Mouse (Mus musculus): ENCODE measurements around the gene Arl5c. TPM values are rescaled to one million over a fixed set of nuclear protein-coding genes. Genes with fewer than 3 reads are reported as not detected.

Gene Arl5c
- polyA plus RNA-seq, 1 experiment = 1.1 TPM

DNA sequence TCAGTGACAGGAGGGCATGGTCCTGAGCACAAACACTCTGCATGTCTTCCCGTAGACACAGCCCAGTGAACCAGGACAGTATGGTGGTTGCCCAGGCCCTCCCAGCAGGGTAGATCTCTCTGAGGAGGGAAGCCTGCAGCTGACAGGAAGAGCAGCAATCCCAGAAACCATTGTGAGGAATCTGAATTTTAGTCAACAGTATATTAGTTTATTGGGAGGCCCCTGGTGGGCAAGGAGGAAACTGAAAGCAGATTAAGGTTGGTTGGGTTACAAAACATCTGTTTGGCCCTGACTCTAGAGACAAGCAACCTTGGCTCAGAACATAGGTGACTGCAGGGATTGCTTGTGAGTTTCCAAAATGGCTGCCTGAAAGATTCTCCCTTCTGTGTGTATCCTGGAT, 12.0 kb downstream of the Arl5c start:
- H3K27me3 ChIP-seq (ENCODE audit: control insufficient read depth, insufficient read depth, low read length) = peaks cover 12% of the 10 kb centered on the region
- H3K4me3 ChIP-seq (ENCODE audit: low read depth, low read length) = no peak overlapping the region
- 75% methylated on average over 1 of the region's 1 CpGs for WGBS
- no peak overlapping the region for H3K27ac ChIP-seq (ENCODE audit: insufficient read depth, low read depth, low read length)
- H3K36me3 ChIP-seq (ENCODE audit: control insufficient read depth, insufficient read depth, low read length) = no peaks in the 10 kb centered on the region
- TF ChIP-seq POLR2A (IDR thresholded peaks at IDR 0.05; ENCODE audit: low read depth, low read length) (no peak), CTCF (IDR thresholded peaks at IDR 0.05; ENCODE audit: extremely low read depth, insufficient read length, insufficient replicate concordance, low read depth, low read length) (no peak)
- H3K4me1 ChIP-seq (ENCODE audit: control insufficient read depth, insufficient read depth, insufficient read length, low read length) = 0 out of 2 replicates have a peak, but pooled peaks cover 3% of the 10 kb centered on the region

DNA sequence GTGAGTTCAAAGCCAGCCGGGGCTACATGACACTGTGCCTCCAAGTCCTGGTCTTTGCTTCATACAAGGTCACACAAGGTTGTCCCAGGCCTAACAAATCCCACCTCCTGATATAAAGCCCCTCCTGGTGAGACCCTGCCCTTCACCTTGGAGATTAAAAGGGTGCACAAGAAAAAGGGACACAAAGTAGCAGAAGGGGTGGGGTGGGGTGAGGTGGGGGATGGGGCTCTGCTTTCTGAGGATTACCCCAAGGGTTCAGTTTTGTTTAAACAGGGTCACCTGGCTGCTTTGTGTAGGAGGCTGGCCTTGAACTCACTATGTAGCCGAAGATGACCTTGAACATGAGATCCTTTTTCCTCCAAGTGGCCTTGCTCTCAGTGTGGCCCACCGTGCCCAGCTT, 12.5 kb downstream of the Arl5c start:
- no peak overlapping the region for H3K4me3 ChIP-seq (ENCODE audit: low read depth, low read length)
- 88% methylated on average over 3 of the region's 3 CpGs for WGBS
- peaks cover 12% of the 10 kb centered on the region for H3K27me3 ChIP-seq (ENCODE audit: control insufficient read depth, insufficient read depth, low read length)
- H3K27ac ChIP-seq (ENCODE audit: insufficient read depth, low read depth, low read length) = no peak overlapping the region
- TF ChIP-seq CTCF (IDR thresholded peaks at IDR 0.05; ENCODE audit: extremely low read depth, insufficient read length, insufficient replicate concordance, low read depth, low read length) (no peak), POLR2A (IDR thresholded peaks at IDR 0.05; ENCODE audit: low read depth, low read length) (no peak)
- H3K36me3 ChIP-seq (ENCODE audit: control insufficient read depth, insufficient read depth, low read length) = no peaks in the 10 kb centered on the region
- H3K4me1 ChIP-seq (ENCODE audit: control insufficient read depth, insufficient read depth, insufficient read length, low read length) = 0 out of 2 replicates have a peak, but pooled peaks cover 3% of the 10 kb centered on the region

DNA sequence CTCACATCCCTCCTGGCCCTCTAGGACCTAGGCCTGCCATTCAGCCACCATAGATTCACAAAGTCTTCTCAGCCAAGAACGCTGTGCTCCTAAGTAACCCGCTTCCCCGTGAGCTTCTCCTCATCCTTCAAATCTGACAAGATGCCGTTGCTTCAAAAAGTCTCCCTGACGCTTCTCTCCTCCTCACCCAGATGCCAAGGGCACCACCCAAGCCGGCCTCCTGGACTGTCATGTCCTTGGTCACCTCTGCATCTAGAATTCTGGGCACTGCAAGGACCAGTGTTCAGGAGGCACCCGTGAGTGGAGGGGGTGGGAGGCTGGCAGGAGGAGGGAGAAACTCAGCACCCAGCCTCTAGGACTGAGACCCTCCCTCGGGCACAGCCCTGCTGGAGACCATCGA, 13.3 kb downstream of the Arl5c start:
- TF ChIP-seq CTCF (IDR thresholded peaks at IDR 0.05; ENCODE audit: extremely low read depth, insufficient read length, insufficient replicate concordance, low read depth, low read length) = no peak
- TF ChIP-seq POLR2A (IDR thresholded peaks at IDR 0.05; ENCODE audit: low read depth, low read length) = no peak
- WGBS = 87% methylated on average over 9 of the region's 9 CpGs

DNA sequence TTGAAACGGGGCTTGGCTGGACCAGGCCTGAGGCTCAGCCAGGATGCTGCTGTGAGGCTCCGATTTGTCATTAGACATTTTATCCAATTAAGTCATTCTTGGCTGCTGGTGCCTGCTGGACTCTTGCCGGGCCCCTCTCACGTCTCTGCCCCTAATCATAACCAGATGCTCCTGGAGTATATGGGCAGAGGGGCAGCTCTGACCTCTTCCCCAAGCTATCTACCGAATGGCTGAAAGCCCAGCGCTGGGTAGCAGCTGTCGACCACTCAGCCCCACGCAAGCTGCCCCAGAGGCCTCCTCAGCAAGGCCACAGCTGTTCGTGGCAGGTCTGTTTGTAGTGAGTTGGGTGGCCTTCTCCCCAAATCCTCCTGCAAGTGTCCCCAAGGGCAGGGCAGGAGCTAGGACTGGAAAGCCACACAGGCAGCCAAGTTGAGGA, 15.4 kb downstream of the Arl5c start:
- H3K27ac ChIP-seq (ENCODE audit: insufficient read depth, low read depth, low read length) = no peak overlapping the region
- TF ChIP-seq CTCF (IDR thresholded peaks at IDR 0.05; ENCODE audit: extremely low read depth, insufficient read length, insufficient replicate concordance, low read depth, low read length) = no peak
- no peak for TF ChIP-seq POLR2A (IDR thresholded peaks at IDR 0.05; ENCODE audit: low read depth, low read length)
- H3K4me3 ChIP-seq (ENCODE audit: low read depth, low read length) = no peak overlapping the region
- H3K27me3 ChIP-seq (ENCODE audit: control insufficient read depth, insufficient read depth, low read length) = peaks cover under 1% of the 10 kb centered on the region; the same call in 1 of the 2 replicates
- 0 out of 2 replicates have a peak, but pooled peaks cover 3% of the 10 kb centered on the region for H3K4me1 ChIP-seq (ENCODE audit: control insufficient read depth, insufficient read depth, insufficient read length, low read length)
- 74% methylated on average over 9 of the region's 9 CpGs for WGBS
- H3K36me3 ChIP-seq (ENCODE audit: control insufficient read depth, insufficient read depth, low read length) = no peaks in the 10 kb centered on the region

More for the DNA sequence above, 13.3 kb downstream of the Arl5c start:
- H3K27me3 ChIP-seq (ENCODE audit: control insufficient read depth, insufficient read depth, low read length) = peaks cover 12% of the 10 kb centered on the region
- H3K4me1 ChIP-seq (ENCODE audit: control insufficient read depth, insufficient read depth, insufficient read length, low read length) = 0 out of 2 replicates have a peak, but pooled peaks cover 3% of the 10 kb centered on the region
- no peak overlapping the region for H3K4me3 ChIP-seq (ENCODE audit: low read depth, low read length)
- H3K27ac ChIP-seq (ENCODE audit: insufficient read depth, low read depth, low read length) = no peak overlapping the region
- H3K36me3 ChIP-seq (ENCODE audit: control insufficient read depth, insufficient read depth, low read length) = no peaks in the 10 kb centered on the region

DNA sequence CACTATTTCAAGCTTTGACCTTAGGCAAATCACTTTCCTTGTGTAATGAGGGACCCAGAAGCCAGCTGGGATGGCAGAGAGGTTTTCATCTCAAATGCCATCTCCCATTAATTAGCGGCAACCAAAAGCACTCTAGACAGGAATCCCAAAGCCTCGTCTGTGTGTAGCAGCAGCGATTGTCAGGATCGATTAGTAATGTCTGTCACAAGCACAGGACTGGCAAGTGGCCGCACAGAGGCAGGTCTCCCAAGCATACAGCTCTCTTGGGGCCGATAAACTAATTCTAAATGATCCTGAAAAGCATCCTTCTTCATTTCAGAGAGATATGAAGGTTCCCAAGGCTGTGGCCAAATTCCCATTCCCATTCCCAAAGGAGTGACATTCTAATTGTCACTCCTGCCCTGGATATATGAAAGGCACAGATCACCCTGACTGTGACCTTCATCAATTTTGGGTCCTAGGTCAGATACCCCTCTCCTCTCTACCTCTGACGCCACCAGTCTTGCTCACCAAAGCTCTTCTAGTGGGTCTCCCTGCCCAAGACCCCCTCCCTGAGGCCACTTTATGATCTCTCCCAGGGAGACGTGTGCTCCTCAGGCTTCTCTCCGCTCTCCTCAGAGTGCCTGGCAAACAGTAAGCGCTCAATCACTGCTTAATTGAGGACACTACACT, 16.0 kb downstream of the Arl5c start:
- TF ChIP-seq CTCF (IDR thresholded peaks at IDR 0.05; ENCODE audit: extremely low read depth, insufficient read length, insufficient replicate concordance, low read depth, low read length) = no peak
- no peak for TF ChIP-seq POLR2A (IDR thresholded peaks at IDR 0.05; ENCODE audit: low read depth, low read length)
- WGBS = 73% methylated on average over 10 of the region's 10 CpGs
- no peak overlapping the region for H3K4me3 ChIP-seq (ENCODE audit: low read depth, low read length)
- no peak overlapping the region for H3K27ac ChIP-seq (ENCODE audit: insufficient read depth, low read depth, low read length)
- no peaks in the 10 kb centered on the region for H3K36me3 ChIP-seq (ENCODE audit: control insufficient read depth, insufficient read depth, low read length)
- H3K27me3 ChIP-seq (ENCODE audit: control insufficient read depth, insufficient read depth, low read length) = no peaks in the 10 kb centered on the region
- H3K4me1 ChIP-seq (ENCODE audit: control insufficient read depth, insufficient read depth, insufficient read length, low read length) = 0 out of 2 replicates have a peak, but pooled peaks cover 3% of the 10 kb centered on the region

DNA sequence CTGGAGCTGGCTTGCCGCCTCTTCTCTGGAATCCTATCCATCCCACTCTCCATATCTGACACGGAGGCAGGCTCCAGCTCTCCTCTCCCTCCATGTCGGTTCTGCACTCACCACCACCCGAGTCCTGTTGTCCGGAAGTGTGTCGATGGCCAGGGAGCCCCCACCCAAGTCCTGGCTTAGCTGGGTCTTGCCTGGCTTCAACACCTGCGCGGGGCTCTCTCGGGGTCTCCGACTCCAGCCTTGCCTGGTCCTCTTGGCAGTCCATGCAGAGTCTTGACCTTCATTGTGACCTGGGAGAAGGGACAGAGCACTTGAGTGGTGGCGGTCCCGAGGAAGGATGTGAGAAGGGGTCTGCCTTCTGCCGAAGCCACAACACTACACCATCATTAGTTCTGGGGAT, 17.6 kb downstream of the Arl5c start:
- Histone ChIP-seq H3K27me3 (ENCODE audit: control insufficient read depth, insufficient read depth, low read length) (no peaks in the 10 kb centered on the region), H3K27ac (ENCODE audit: insufficient read depth, low read depth, low read length) (no peak overlapping the region), H3K4me1 (ENCODE audit: control insufficient read depth, insufficient read depth, insufficient read length, low read length) (0 out of 2 replicates have a peak, but pooled peaks cover 3% of the 10 kb centered on the region), H3K4me3 (ENCODE audit: low read depth, low read length) (no peak overlapping the region), H3K36me3 (ENCODE audit: control insufficient read depth, insufficient read depth, low read length) (no peaks in the 10 kb centered on the region)
- WGBS = 87% methylated on average over 13 of the region's 13 CpGs
- TF ChIP-seq POLR2A (IDR thresholded peaks at IDR 0.05; ENCODE audit: low read depth, low read length) = no peak

DNA sequence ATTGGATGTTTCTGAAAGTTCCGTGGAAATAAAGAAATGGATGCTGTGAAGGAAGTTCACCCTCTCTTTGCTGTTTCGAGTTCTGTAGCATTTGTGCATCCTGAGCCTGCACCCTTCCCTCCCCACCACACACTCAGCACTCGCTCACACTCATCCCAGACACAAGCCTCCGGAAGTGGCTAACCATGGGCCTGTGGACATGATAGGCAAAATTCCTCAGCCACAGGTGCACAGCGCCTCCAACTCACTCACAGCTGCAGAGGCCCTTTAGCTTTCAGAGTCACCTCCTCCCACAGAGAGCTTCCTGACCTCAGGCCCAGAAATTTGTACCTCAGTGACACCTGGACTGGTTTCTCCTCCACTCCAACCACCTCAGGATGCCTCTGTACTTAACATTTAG, 18.2 kb downstream of the Arl5c start:
- Histone ChIP-seq H3K4me1 (ENCODE audit: control insufficient read depth, insufficient read depth, insufficient read length, low read length) (0 out of 2 replicates have a peak, but pooled peaks cover 3% of the 10 kb centered on the region), H3K27ac (ENCODE audit: insufficient read depth, low read depth, low read length) (no peak overlapping the region), H3K36me3 (ENCODE audit: control insufficient read depth, insufficient read depth, low read length) (no peaks in the 10 kb centered on the region), H3K27me3 (ENCODE audit: control insufficient read depth, insufficient read depth, low read length) (no peaks in the 10 kb centered on the region), H3K4me3 (ENCODE audit: low read depth, low read length) (no peak overlapping the region)
- WGBS = 69% methylated on average over 5 of the region's 5 CpGs
- TF ChIP-seq POLR2A (IDR thresholded peaks at IDR 0.05; ENCODE audit: low read depth, low read length) (no peak), CTCF (IDR thresholded peaks at IDR 0.05; ENCODE audit: extremely low read depth, insufficient read length, insufficient replicate concordance, low read depth, low read length) (no peak)
